Mouse (Mus musculus): ENCODE measurements around the gene Uimc1. TPM values are rescaled to one million over a fixed set of nuclear protein-coding genes. Genes with fewer than 3 reads are reported as not detected.

Uimc1 gene
- polyA plus RNA-seq, 1 experiment from 2014 or later, result 29.1 TPM

GRCm38 (mm10) chr13:55022256-55022655, 77.8 kb downstream of the Uimc1 start:
- Histone ChIP-seq H3K9ac (replicated peaks; ENCODE audit: low read depth, low read length) (no peak overlapping the region), H3K36me3 (ENCODE audit: control insufficient read depth, insufficient read depth, low read length) (no peaks in the 10 kb centered on the region), H3K27me3 (ENCODE audit: control insufficient read depth, insufficient read depth, low read length) (no peaks in the 10 kb centered on the region), H3K4me2 (replicated peaks; ENCODE audit: low read depth, low read length) (no peak overlapping the region), H3K27ac (ENCODE audit: low read length) (no peak overlapping the region), H3K9me3 (ENCODE audit: control insufficient read depth, low read depth, low read length) (no peaks in the 10 kb centered on the region), H3K4me1 (ENCODE audit: control insufficient read depth, insufficient read depth, low read length) (no peaks in the 10 kb centered on the region), H3K4me3 (ENCODE audit: low read depth, low read length) (no peak overlapping the region)
- 69% methylated on average over 4 of the region's 4 CpGs for WGBS
- ATAC-seq (ENCODE audit: insufficient number of reproducible peaks, insufficient read depth, low FRiP score, low read depth), result no peak

- Histone ChIP-seq H3K27ac (ENCODE audit: low read length) (no peak within 1 kb of the TSS), H3K4me1 (ENCODE audit: control insufficient read depth, insufficient read depth, low read length) (no peaks in the 10 kb centered on the region), H3K36me3 (ENCODE audit: control insufficient read depth, insufficient read depth, low read length) (no peaks in the 10 kb centered on the region), H3K9ac (replicated peaks; ENCODE audit: low read depth, low read length) (no peak within 1 kb of the TSS), H3K27me3 (ENCODE audit: control insufficient read depth, insufficient read depth, low read length) (no peaks in the 10 kb centered on the region), H3K9me3 (ENCODE audit: control insufficient read depth, low read depth, low read length) (no peaks in the 10 kb centered on the region), H3K4me2 (replicated peaks; ENCODE audit: low read depth, low read length) (no peak within 1 kb of the TSS), H3K4me3 (ENCODE audit: low read depth, low read length) (no peak within 1 kb of the TSS)
- ATAC-seq (ENCODE audit: insufficient number of reproducible peaks, insufficient read depth, low FRiP score, low read depth), result no peak
- 87% methylated on average over 13 of the region's 13 CpGs for WGBS
Observed at GRCm38 (mm10) chr13:55021194-55021779, 78.8 kb downstream of the Uimc1 start, which contains the start of gene Hk3. Gene Hk3, minus strand, starts transcription at chr13:55021385.

- 86% methylated on average over 4 of the region's 4 CpGs for whole genome bisulfite sequencing
- Histone ChIP-seq H3K4me1 (ENCODE audit: control insufficient read depth, insufficient read depth, low read length) (no peaks in the 10 kb centered on the region), H3K36me3 (ENCODE audit: control insufficient read depth, insufficient read depth, low read length) (no peaks in the 10 kb centered on the region), H3K9ac (replicated peaks; ENCODE audit: low read depth, low read length) (no peak overlapping the region), H3K4me2 (replicated peaks; ENCODE audit: low read depth, low read length) (no peak overlapping the region), H3K9me3 (ENCODE audit: control insufficient read depth, low read depth, low read length) (no peaks in the 10 kb centered on the region), H3K4me3 (ENCODE audit: low read depth, low read length) (no peak overlapping the region), H3K27me3 (ENCODE audit: control insufficient read depth, insufficient read depth, low read length) (no peaks in the 10 kb centered on the region), H3K27ac (ENCODE audit: low read length) (no peak overlapping the region)
- ATAC-seq (ENCODE audit: insufficient number of reproducible peaks, insufficient read depth, low FRiP score, low read depth), result no peak
Observed at GRCm38 (mm10) chr13:55020051-55020450, 80.0 kb downstream of the Uimc1 start.

GRCm38 (mm10) chr13:55019181-55019580, 80.9 kb downstream of the Uimc1 start:
- Histone ChIP-seq H3K36me3 (ENCODE audit: control insufficient read depth, insufficient read depth, low read length) (no peaks in the 10 kb centered on the region), H3K27me3 (ENCODE audit: control insufficient read depth, insufficient read depth, low read length) (no peaks in the 10 kb centered on the region), H3K4me2 (replicated peaks; ENCODE audit: low read depth, low read length) (no peak overlapping the region), H3K4me1 (ENCODE audit: control insufficient read depth, insufficient read depth, low read length) (no peaks in the 10 kb centered on the region), H3K4me3 (ENCODE audit: low read depth, low read length) (no peak overlapping the region), H3K27ac (ENCODE audit: low read length) (no peak overlapping the region), H3K9ac (replicated peaks; ENCODE audit: low read depth, low read length) (no peak overlapping the region), H3K9me3 (ENCODE audit: control insufficient read depth, low read depth, low read length) (no peaks in the 10 kb centered on the region)
- ATAC-seq (ENCODE audit: insufficient number of reproducible peaks, insufficient read depth, low FRiP score, low read depth), result no peak
- WGBS, result 45% methylated on average over 3 of the region's 3 CpGs

- Histone ChIP-seq H3K9me3 (ENCODE audit: control insufficient read depth, low read depth, low read length) (no peaks in the 10 kb centered on the region), H3K27me3 (ENCODE audit: control insufficient read depth, insufficient read depth, low read length) (no peaks in the 10 kb centered on the region), H3K9ac (replicated peaks; ENCODE audit: low read depth, low read length) (no peak overlapping the region), H3K36me3 (ENCODE audit: control insufficient read depth, insufficient read depth, low read length) (no peaks in the 10 kb centered on the region), H3K27ac (ENCODE audit: low read length) (no peak overlapping the region), H3K4me2 (replicated peaks; ENCODE audit: low read depth, low read length) (no peak overlapping the region), H3K4me3 (ENCODE audit: low read depth, low read length) (no peak overlapping the region), H3K4me1 (ENCODE audit: control insufficient read depth, insufficient read depth, low read length) (no peaks in the 10 kb centered on the region)
- 89% methylated on average over 9 of the region's 9 CpGs for WGBS
- no peak for ATAC-seq (ENCODE audit: insufficient number of reproducible peaks, insufficient read depth, low FRiP score, low read depth)
Observed at GRCm38 (mm10) chr13:55018700-55019099, 81.4 kb downstream of the Uimc1 start.

- Histone ChIP-seq H3K27me3 (ENCODE audit: control insufficient read depth, insufficient read depth, low read length) (no peaks in the 10 kb centered on the region), H3K4me1 (ENCODE audit: control insufficient read depth, insufficient read depth, low read length) (no peaks in the 10 kb centered on the region), H3K4me3 (ENCODE audit: low read depth, low read length) (no peak overlapping the region), H3K9ac (replicated peaks; ENCODE audit: low read depth, low read length) (no peak overlapping the region), H3K36me3 (ENCODE audit: control insufficient read depth, insufficient read depth, low read length) (no peaks in the 10 kb centered on the region), H3K9me3 (ENCODE audit: control insufficient read depth, low read depth, low read length) (no peaks in the 10 kb centered on the region), H3K27ac (ENCODE audit: low read length) (no peak overlapping the region), H3K4me2 (replicated peaks; ENCODE audit: low read depth, low read length) (no peak overlapping the region)
- WGBS, result 82% methylated on average over 8 of the region's 8 CpGs
- no peak for ATAC-seq (ENCODE audit: insufficient number of reproducible peaks, insufficient read depth, low FRiP score, low read depth)
Observed at GRCm38 (mm10) chr13:55017898-55018599, 82.1 kb downstream of the Uimc1 start.

- no peaks in the 10 kb centered on the region for H3K4me1 ChIP-seq (ENCODE audit: control insufficient read depth, insufficient read depth, low read length)
- ATAC-seq (ENCODE audit: insufficient number of reproducible peaks, insufficient read depth, low FRiP score, low read depth), result no peak
- H3K4me2 ChIP-seq (replicated peaks; ENCODE audit: low read depth, low read length), result no peak overlapping the region
- H3K27ac ChIP-seq (ENCODE audit: low read length), result no peak overlapping the region
- no peaks in the 10 kb centered on the region for H3K36me3 ChIP-seq (ENCODE audit: control insufficient read depth, insufficient read depth, low read length)
- no peak overlapping the region for H3K9ac ChIP-seq (replicated peaks; ENCODE audit: low read depth, low read length)
- H3K4me3 ChIP-seq (ENCODE audit: low read depth, low read length), result no peak overlapping the region
- no peaks in the 10 kb centered on the region for H3K9me3 ChIP-seq (ENCODE audit: control insufficient read depth, low read depth, low read length)
- no peaks in the 10 kb centered on the region for H3K27me3 ChIP-seq (ENCODE audit: control insufficient read depth, insufficient read depth, low read length)
- 75% methylated on average over 12 of the region's 12 CpGs for WGBS
Observed at GRCm38 (mm10) chr13:55017154-55017897, 82.8 kb downstream of the Uimc1 start.

GRCm38 (mm10) chr13:55014451-55014850, 85.6 kb downstream of the Uimc1 start:
- 69% methylated on average over 9 of the region's 9 CpGs for WGBS
- Histone ChIP-seq H3K4me3 (ENCODE audit: low read depth, low read length) (no peak overlapping the region), H3K9ac (replicated peaks; ENCODE audit: low read depth, low read length) (no peak overlapping the region), H3K27me3 (ENCODE audit: control insufficient read depth, insufficient read depth, low read length) (no peaks in the 10 kb centered on the region), H3K4me1 (ENCODE audit: control insufficient read depth, insufficient read depth, low read length) (no peaks in the 10 kb centered on the region), H3K36me3 (ENCODE audit: control insufficient read depth, insufficient read depth, low read length) (no peaks in the 10 kb centered on the region), H3K4me2 (replicated peaks; ENCODE audit: low read depth, low read length) (no peak overlapping the region), H3K27ac (ENCODE audit: low read length) (no peak overlapping the region), H3K9me3 (ENCODE audit: control insufficient read depth, low read depth, low read length) (no peaks in the 10 kb centered on the region)
- no peak for ATAC-seq (ENCODE audit: insufficient number of reproducible peaks, insufficient read depth, low FRiP score, low read depth)

Measured in stomach, embryonic 14.5 days (tissue).